Mouse (Mus musculus): ENCODE measurements at regions not wholly inside any gene's neighbourhood (a gene's known extent, or its start where the extent isn't known, plus 50 kb on each side); places are given as distances from the start of the nearest gene placed in this dataset.

DNA sequence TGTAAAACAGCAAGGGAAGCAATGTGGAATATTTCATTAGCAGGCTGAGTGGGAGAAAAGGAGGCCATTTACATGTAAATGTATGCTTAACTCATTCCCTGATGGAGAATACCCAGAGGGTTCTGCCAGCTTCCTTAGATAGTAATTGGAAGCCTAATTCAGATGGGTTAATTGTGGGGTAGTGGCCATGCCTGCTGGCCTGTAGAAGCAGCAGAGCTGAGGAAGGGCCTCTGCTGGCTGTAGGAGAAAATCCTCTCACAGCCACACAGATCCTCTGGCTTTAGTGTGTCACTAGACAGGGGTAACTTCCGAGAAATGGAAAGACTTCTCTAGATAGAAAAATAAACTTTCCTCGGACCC, 1588.7 kb upstream of the Got2 start:
- no peak for DNase-seq

DNA sequence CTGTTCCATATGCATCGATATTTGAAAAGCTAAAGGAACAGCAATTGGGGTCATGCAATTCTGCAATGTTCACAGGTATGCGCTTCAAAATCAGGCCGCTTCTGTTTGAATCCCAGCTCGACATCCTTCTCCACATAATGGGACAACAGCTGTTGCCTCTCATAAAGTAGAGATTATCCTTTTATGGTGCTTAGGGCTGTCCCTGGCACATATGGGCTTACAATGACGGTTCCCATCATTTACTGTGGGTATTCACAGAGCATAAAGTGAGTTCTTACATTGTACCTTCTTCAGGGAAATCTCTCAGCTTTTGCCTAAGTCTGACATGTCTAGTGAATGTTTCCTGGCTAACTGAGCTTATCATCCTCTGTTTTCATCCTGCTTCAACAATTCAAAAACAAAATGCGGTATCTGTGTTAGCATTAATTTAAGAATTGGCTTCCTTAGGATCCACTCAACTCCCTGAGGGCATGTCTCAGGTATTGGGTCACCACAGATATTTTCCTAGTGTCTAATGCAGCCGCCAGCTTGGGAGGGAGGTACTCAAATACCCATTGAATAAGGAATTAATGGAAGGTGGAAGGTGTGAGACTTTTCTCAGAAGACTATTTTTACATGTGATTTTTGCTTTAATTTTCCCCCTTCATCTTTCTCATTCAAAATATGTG, 1588.2 kb upstream of the Got2 start:
- DNase-seq = no peak

DNA sequence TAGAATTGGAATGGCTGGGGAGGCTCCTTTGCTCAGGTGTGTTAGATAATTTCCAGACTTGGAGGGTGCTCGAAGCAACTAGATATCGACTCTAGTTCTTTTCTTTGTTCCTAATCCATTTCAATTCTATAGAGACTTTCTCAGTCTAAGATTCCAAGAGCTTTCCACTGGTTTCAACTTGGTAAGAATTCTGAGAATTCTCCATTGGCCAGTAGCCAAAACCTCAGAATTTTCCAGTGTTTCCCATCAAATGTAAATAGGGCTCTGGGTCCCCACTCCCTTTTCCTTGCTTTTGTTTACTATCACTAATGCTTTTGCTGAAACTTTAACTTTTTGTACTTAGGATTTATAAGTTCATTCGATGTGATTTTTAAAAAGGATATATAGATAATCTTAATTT, 1585.0 kb upstream of the Got2 start:
- DNase-seq = no peak

DNA sequence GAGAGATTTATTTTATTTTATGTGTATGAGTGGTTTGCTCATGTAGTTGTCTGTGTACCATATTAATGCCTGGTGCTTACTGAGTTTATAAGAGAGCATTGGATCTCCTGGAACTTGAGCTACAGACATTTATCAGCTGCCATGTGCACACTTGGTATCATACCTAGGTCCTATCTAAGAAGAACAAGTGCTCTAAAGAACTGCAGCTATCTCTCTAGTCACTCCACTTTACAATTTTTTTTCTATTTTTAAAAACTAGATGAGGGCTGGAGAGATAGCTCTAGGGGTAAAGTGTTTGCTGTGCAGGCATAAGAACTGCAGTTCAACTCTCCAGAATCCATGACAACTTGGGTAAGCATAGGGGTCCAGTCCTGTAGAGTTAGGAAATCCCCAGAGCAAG, 1573.1 kb upstream of the Got2 start:
- no peak for DNase-seq

DNA sequence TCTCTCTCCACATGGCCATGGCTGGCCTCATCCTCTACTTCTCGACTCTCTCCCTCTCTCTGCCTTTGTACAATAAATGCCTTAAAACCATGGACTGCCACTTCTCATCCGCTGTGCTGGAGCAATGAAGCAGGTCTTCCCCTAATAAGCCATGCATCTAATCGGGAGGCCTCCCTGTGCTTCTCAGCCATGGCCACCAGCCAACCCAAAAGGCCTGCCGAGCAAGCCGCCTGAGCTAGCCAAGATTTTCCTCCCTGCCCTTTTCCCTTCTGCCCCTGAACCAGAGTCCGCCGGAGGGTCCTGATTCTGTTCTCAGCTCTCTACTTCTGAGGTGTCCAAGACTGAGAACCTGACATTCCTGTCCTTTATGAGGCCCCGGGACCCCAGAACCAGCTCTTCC, 1559.3 kb upstream of the Got2 start:
- no peak for DNase-seq

DNA sequence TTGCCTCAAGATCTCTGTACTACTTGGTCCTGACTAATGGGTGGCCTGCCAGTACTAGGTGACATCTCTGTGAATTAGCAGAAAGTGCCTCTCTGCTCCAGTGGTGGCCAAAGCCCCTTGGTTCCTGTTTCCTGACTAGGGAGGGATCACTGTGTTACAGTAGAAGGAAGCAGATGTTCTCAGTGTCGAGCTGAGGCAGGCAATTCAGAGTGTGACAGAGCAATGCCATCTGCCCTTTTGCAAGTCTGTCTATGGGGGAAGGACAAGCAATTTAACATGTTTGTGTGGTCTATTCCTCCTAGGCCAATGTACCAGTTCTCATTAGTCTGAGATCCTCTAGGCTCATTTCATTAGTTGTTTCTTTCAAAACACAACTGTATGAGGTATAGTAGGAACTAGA, 1553.1 kb upstream of the Got2 start:
- no peak for DNase-seq

DNA sequence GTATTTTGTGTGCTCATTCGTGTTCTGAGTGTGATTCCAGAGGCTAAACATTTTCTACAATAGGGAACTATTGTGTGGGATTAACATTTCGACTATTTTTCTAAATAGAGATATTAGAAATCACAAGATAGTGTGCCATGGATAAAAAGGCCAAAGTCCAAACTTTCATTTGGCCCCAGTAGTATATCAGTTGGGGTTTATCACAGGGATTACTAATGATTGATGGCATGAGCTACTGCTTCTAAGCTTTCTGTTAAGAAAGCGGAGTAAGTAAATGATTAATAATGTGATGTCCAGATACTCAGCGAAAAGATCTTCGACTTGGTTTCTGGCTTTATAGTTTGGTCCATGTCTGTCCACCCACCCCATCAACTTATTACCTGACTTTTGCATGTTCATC, 1545.2 kb upstream of the Got2 start:
- DNase-seq = no peak

DNA sequence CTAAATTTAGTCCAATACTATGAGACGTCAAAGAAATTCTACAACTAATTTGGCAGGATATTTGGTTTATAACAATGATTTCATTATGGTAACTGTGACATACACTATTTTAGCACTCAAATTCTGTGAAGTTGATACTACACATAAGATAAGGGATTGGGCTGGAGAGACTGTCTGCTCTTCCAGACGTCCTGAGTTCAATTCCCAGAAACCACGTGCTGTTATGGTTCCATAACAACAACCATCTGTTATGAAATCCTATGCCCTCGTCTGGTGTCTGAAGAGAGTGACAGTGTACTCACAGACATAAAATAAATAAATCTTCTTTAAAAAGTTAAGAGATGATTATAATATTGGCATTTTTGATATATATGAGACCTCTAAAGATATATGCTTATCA, 1543.1 kb upstream of the Got2 start:
- DNase-seq = no peak

DNA sequence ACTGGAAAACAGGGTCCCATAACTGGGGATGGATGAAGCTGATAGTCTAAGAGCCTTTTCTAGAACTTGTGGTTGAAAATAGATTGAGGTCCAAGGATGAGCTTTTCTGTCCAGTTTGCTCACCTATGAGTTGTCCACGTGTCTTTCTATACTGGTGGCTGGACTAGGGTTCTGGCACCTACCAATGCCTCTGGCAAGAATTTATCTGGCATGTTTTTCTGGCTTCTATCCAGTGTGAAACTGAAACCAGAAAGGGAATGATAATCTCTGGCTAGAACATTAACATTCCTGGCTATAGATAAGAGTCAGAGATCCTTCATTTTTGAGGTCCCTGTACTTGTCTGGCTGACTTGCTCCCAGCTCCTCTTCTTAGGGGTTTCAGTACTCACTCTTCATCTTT, 1534.0 kb upstream of the Got2 start:
- DNase-seq = peak; percentile 10

DNA sequence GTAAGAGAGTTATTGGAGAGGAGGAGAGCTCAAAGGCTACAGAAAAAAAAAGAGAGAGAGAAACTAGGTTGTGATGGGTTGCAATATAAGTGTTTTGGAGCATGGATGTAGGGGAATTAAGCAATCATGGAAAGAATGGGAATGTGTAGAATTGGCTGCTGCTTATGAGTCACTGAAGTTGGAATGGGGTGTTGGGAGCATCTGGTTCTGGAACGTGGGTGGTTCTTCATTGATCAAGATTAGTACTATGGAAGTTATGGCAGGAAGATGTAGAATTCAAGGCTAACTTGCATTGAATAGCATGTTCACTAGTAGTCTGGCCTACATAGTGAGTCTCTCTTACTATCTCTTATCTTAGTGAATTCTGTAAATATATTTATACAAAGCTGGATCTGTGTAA, 1526.4 kb upstream of the Got2 start:
- DNase-seq = no peak

DNA sequence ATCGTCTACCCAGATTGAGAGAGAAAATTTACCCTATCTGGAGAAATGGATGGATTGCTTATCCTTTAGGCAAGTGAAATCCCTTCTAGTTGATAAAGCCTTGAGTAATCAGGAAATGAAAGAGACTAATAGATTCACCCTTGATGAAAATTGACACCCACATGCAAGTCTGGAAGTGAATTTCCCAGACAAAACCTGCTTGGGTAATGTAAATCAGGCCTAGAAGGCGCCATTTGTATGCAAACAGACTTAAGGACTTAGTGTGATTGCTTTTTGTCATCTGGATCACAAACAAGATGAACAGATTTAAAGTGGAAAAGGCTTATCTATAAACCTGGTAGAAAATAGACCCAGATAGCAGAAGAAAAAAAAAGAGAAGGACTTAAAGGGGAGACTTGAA, 1515.0 kb upstream of the Got2 start:
- DNase-seq = no peak

DNA sequence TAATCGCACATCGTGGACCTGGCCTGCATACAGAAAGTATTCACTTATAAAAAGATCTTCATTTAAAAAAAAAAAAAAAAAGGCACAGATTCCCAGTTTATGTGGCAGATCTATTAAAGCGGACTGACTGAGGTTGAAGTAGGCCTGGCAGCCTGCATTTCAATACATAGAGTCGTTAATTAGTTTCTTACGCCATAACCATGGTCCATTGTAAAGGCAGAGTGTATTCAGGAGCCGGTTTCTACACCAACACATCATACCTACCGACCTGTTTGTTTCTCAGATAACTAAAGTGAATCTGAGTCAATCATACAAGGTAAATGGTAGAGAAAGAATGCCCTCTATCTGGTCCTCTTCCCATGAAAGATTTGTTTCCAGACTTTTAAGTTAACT, 1509.0 kb upstream of the Got2 start:
- no peak for DNase-seq

DNA sequence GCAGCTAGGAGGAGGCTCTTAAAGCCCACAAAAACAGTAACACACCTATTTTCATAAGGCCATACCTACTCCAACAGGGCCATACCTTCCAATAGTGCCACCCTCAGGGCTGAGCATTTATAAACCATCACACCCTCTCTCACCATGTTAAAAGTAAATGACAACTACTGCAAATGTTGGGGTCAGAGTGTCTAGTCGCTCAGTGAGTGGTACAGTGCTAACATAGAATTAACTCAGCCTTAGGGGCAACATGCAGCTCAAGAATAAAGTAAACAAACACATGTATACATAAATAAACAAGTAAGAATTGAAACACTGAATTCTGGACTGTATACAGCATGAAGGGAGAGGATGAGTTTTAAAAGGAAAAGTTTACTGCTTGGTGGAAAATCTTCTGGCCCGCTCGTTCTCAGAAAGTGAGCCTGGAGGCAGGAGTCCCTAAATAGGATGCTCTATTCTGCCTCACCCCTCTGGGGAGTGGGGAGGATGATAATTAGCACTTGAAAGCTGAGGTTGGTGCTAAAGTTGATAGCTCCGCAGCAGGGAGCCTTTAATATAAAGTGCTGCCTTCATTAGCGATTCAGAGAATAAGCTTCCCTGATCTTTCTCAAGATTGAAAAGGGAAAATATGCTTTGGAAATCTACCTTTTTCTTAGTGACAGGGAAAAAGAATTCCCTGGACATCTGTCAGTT, 1508.4 kb upstream of the Got2 start:
- no peak for DNase-seq

DNA sequence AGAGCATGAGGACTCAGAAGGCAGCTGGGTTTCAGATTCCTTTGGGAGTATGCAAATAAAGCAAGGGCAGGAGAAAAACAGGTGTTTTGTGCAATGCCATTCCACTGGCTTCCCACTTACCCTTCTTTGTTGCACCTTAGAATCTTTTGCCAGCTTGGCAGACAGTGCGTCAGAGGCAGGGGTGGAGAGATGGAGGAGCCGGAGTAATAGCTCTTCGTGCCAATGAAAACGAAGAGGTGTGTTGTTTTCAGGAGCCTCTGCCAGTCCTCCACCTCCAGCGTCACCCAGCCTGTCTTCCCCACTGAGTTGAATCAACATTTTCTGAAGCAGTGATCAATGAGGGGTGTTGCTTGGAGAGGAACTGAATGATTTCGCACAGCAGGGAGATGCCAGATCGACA, 1501.3 kb upstream of the Got2 start:
- DNase-seq = no peak

DNA sequence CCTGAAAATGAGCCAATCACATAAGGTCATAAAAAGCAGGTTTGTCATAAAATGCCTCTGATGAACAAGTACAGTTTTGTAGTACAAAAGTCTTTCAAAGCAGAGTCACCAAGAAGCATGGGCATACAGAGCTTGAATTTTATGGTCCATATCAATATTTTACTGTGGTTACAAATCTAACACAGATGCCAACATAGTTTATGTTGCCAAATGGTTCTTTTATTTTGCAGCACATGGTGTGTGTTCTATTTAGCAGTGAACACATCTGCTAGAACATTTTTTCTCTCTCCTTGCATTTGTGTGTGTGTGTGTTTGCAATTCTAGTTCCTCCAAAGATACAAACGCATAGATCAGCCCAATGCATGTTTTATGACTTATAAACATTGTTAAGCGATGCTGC, 1500.8 kb upstream of the Got2 start:
- no peak for DNase-seq

DNA sequence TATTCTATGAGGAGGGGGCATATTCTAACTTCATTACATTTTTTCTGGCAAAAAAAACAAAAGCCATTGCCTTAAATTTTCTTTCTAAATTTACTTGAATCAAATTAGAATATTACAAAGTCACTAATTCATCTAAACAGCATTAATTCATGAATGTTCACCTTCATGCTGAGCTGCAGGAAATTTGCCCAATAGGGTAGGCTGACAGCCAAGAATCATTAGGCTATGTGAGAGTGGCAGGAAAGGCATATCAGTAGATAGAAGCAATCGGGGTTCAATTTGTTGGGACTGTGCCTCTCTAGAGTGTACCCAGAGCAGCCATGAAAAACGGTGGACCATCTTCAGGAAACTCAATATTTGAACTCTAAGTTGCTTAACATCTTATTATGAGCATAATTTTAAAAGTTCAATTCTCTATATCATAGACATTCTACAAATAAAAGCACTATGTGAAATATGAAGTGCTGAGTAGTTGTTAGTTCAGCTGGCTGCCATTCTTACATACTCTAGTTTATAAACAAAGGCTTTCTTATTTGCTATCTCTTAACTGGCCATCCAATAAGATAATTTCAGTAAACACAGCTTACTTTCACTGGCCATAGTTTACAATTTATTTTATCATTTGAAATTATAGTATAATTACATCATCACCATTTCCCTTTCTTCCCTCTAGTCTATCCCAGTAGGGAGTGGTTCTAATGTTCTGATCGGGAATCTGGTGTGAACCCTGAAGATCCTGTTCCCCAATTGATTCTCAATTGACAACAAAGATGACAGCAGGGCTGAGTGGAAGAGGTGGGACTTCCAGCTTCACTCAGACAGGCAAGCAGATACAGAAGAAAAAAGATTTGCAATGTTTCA, 1486.8 kb upstream of the Got2 start:
- no peak for DNase-seq

DNA sequence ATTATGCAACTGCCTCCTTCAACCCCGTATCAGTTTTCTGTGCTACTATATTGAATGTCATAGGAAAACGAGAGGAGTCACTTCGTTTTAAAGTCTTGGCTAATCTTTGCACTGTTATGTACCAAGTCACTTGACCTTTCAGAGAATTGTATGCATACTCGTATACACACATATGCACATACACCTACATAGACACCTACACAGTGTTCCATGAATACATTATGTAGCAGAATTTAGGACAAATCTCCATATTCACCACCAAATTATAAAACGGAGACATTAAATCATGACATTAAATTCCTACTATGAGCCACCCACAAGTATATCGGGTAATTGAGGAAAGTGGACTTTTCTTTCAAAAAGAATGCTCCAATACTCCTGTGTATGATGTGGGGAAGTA, 1458.3 kb upstream of the Got2 start:
- no peak for DNase-seq

DNA sequence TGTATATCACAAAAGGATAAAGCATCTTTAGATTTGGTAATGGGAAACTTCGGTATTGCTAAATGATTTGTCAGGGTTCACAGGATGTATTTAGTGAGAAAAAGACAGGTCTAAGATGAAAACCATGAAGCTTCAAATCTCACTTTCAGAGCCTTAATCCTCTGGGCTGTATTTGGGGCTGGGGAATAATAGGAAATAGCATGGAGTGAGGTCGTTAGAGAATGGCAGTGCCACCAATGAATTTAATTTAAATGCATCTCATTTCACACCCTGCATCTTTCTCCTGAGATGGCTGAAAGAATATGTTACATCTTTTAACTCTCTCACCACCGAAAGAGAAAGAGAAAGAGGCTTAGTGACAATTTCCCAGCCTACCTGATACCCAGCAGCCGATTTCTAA, 1427.2 kb upstream of the Got2 start:
- no peak for DNase-seq

DNA sequence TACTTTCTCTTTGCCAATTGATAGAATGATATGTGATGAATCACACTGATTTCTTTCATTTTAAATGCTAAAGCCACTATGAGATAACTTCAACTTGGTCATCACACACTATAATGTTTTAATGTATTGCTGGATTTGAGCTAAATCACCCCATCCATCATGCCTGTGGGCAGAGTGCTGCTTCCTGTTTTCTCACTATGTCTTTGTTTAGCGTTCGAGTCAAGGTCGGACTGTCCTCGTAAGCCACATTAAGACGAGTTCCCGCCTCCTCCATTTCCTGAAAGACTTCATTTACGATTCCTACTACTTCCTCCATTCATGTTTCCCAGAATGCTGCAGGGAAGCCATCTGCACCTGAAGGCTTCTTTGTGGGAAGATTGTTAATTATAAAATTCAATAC, 1420.0 kb upstream of the Got2 start:
- no peak for DNase-seq

DNA sequence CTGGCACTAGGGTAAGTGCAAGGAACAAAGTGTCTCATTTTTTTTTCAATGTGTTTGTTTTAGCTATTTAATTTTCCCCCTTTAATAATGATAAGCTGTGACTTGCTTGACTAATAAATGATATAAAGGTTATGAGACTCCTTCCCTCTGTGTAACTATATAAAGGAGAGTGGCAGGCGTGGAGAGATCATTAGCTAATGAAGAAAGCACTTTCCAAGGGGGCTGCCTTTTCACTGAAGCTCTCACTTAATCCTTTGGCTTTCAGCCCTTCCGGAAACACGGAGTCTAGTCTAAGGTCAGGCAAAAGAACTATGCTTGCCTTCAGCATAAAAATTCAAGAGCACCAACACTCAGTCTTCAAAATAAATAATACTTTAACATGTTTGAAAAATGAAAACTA, 1382.2 kb upstream of the Got2 start:
- DNase-seq = no peak

DNA sequence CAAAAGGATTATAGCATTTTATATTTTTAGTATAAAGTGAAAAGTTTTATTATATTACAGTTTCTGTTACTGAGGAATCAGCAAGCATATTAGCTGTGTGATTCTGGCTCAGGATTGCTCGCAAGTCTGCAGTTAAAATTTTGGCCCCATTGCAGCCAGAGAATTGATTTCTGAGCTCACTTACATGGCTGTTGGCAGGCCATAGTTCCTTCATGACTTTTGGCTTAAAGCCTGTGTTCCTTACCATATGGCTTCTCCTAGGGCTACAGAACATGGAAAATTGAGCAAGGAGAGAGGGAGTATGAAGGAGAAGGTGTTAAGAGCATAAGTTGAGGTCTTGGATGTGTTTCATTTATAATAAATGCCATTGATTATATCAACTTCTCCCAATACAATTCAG, 1372.6 kb upstream of the Got2 start:
- DNase-seq = no peak

DNA sequence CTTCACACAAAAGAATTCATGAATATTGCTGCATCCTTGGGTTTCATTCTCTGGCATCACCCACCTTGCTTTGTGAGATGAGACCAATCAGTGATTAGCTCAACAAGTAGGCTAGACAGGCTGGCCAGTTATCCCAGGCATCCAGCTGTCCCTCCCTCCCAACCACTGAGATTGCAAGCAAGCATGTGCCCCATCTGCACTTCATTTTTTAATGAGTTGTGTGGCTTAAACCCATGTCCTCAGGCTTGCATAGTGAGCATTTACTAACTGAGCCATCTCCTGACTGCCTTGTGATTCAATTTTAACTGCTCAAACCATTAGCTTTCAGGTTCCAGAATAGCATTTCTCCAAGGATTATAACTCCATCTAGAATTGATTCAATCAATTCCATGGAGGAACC, 1365.8 kb upstream of the Got2 start:
- DNase-seq = no peak

DNA sequence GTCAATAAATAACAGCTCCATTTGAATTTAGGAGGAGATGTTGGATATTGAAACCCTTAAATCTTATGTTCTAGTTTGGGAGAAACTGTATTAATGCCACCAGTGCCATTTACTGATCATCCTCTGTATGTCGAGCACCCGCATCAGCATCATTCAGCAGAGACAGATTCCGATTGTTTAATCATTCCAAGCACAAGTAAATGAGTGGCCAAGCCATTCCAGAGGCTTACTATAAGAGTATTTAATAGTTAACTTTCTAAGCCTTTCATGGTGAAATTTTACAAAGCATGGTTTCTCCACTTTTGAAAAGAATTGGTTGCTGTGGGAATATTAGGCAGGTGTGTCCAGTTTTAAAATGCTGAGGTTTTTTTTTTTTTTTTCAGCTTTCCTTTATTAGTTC, 1363.9 kb upstream of the Got2 start:
- DNase-seq = no peak

DNA sequence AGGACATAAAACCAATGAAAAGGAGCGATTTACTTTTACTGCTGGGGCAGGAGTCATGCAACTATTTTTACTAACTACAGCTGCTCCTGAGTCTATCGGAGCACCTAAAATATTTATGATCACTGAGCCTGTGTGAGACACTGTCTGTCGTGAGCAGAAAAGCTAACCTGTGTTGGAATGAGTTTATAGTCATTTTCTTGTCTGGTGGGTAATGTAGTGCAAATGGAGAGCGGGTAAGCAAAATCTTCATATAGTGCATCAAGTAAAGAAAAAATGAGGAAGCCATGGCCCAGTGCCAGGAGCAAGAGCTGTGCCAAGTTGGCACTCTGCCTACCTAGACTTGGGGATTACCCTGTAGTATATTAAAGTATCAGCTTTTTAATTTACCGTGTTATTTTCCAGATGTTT, 1363.1 kb upstream of the Got2 start:
- DNase-seq = peak; percentile 44
